Mouse (Mus musculus): ENCODE data around the gene Abl2.

DNA sequence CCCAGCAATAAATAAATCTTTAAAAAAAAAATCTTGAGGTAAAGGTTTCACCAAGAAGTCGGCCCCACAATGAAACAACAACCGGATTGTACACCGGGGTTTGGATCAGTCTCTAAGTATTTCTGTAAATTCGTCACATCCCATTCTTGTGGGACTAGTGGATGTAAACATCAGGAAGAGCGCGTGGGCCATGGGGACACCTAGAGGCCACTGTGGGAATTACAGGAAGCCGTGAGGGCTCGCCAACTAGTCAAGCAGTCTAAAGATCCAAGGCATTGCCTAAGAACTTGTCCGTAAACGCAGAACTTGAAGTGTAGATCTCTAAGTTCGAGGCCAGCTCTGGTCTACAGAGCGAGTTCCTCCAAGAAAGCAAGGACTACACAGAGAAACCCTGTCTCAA, 117.6 kb downstream of the Abl2 start:
- TF ChIP-seq E2F4 (IDR thresholded peaks at IDR 0.05; ENCODE audit: insufficient read depth) (no peak), TCF12 (IDR thresholded peaks at IDR 0.05; ENCODE audit: insufficient read depth, poor library complexity, severe bottlenecking) (no peak), POLR2A (IDR thresholded peaks at IDR 0.05; ENCODE audit: insufficient read length, low read depth) (no peak), CEBPB (IDR thresholded peaks at IDR 0.05; ENCODE audit: insufficient read depth, poor library complexity, severe bottlenecking) (no peak), USF1 (IDR thresholded peaks at IDR 0.05; ENCODE audit: low read depth) (no peak), REST (IDR thresholded peaks at IDR 0.05; ENCODE audit: insufficient read depth, insufficient read length) (no peak), MAX (IDR thresholded peaks at IDR 0.05; ENCODE audit: low read depth) (no peak), POLR2AphosphoS2 (IDR thresholded peaks at IDR 0.05; ENCODE audit: insufficient read length, low read depth) (no peak), MYOG (IDR thresholded peaks at IDR 0.05; ENCODE audit: control insufficient read depth in 1 of 3, insufficient read depth in 1 of 3, insufficient read length in 2 of 3, low read depth in 2 of 3) (no peak), SRF (IDR thresholded peaks at IDR 0.05; ENCODE audit: control insufficient read depth, insufficient read length, low read depth) (no peak)
